Mouse (Mus musculus): Measurements from ENCODE around the gene Slc22a17.
"Not testable (repeated sequence)": the region's sequence is repeated elsewhere in the genome, so short reads cannot be mapped to it uniquely, and the experiment has no call there.

Slc22a17 gene

GRCm38 (mm10) chr14:54912886-54913285 is at the start of gene Slc22a17:
Gene Slc22a17 (minus strand): TSS chr14:54913132.
- peak; percentile 86 for DNase-seq

GRCm38 (mm10) chr14:54962714-54963113 is 49.8 kb upstream of the Slc22a17 start:
- DNase-seq: no peak

GRCm38 (mm10) chr14:54961487-54961886 is 48.6 kb upstream of the Slc22a17 start:
- DNase-seq: no peak

GRCm38 (mm10) chr14:54960769-54961168 is 47.8 kb upstream of the Slc22a17 start:
- no peak for DNase-seq

GRCm38 (mm10) chr14:54959853-54960613 is 47.1 kb upstream of the Slc22a17 start:
- DNase-seq: not testable (repeated sequence)

- no peak for DNase-seq
Observed at GRCm38 (mm10) chr14:54959197-54959596, 46.3 kb upstream of the Slc22a17 start.

- no peak for DNase-seq
Observed at GRCm38 (mm10) chr14:54958503-54958902, 45.6 kb upstream of the Slc22a17 start.

GRCm38 (mm10) chr14:54956533-54956932 is 43.6 kb upstream of the Slc22a17 start:
- DNase-seq: no peak

- no peak for DNase-seq
Observed at GRCm38 (mm10) chr14:54955481-54955880, 42.5 kb upstream of the Slc22a17 start.

- no peak for DNase-seq
Observed at GRCm38 (mm10) chr14:54954474-54954873, 41.5 kb upstream of the Slc22a17 start.

- no peak for DNase-seq
Observed at GRCm38 (mm10) chr14:54953664-54954206, 40.8 kb upstream of the Slc22a17 start.

GRCm38 (mm10) chr14:54951587-54951986 is 38.7 kb upstream of the Slc22a17 start:
- DNase-seq: no peak

- no peak for DNase-seq
Observed at GRCm38 (mm10) chr14:54950493-54950892, 37.6 kb upstream of the Slc22a17 start.

- no peak for DNase-seq
Observed at GRCm38 (mm10) chr14:54948781-54949180, 35.8 kb upstream of the Slc22a17 start.

GRCm38 (mm10) chr14:54947008-54947407 is 34.1 kb upstream of the Slc22a17 start:
- not testable (repeated sequence) for DNase-seq

- no peak for DNase-seq
Observed at GRCm38 (mm10) chr14:54945975-54946704, 33.2 kb upstream of the Slc22a17 start.

- DNase-seq: no peak
Observed at GRCm38 (mm10) chr14:54944939-54945338, 32.0 kb upstream of the Slc22a17 start.

GRCm38 (mm10) chr14:54943971-54944370 is 31.0 kb upstream of the Slc22a17 start:
- no peak for DNase-seq

GRCm38 (mm10) chr14:54942479-54942878 is 29.5 kb upstream of the Slc22a17 start:
- no peak for DNase-seq

- DNase-seq: no peak
Observed at GRCm38 (mm10) chr14:54941024-54941978, 28.4 kb upstream of the Slc22a17 start.

GRCm38 (mm10) chr14:54940176-54940530 is 27.2 kb upstream of the Slc22a17 start:
- no peak for DNase-seq

GRCm38 (mm10) chr14:54939434-54940175 is 26.7 kb upstream of the Slc22a17 start:
- DNase-seq: peak; percentile 53

All from cerebellum, adult 9-11 months (tissue).